Mouse (Mus musculus) kidney, embryonic 16.5 days (tissue): ENCODE measurements at regions not wholly inside any gene's neighbourhood (a gene's known extent, or its start where the extent isn't known, plus 50 kb on each side); places are given as distances from the start of the nearest gene placed in this dataset.

Experiments used
- ATAC-seq: fragments of 200-750 bp; cut with Nextera tagmentation; 2 replicates; pipeline ENCODE4 v1.8.0; 2017; ENCODE audit warnings: moderate TSS enrichment; ENCODE audit not compliant: low FRiP score, low TSS enrichment
- H3K27ac ChIP-seq: fragments of 300-500 bp; sonication (generic); 2 replicates; pipeline ENCODE4 v1.5.1; 2014; ENCODE audit warnings: low read length
- H3K27me3 ChIP-seq: fragments of 300-500 bp; sonication (generic); 2 replicates; pipeline ENCODE4 v1.6.1; 2014; ENCODE audit warnings: low read length, control low read depth, mixed read lengths; ENCODE audit not compliant: insufficient read depth
- H3K36me3 ChIP-seq: fragments of 300-500 bp; sonication (generic); 2 replicates; pipeline ENCODE4 v1.6.1; 2014; ENCODE audit warnings: low read length, control low read depth, mixed read lengths; ENCODE audit not compliant: insufficient read depth
- H3K4me1 ChIP-seq: fragments of 300-500 bp; sonication (generic); 2 replicates; pipeline ENCODE4 v1.6.1; 2014; ENCODE audit warnings: low read length, control low read depth, mixed read lengths; ENCODE audit not compliant: insufficient read depth
- H3K4me2 ChIP-seq: fragments of 300-500 bp; sonication (generic); replicated peaks from 2 replicates; pipeline ENCODE4 v1.6.1; 2014; ENCODE audit warnings: low read depth, low read length
- H3K4me3 ChIP-seq: fragments of 300-500 bp; sonication (generic); 2 replicates; pipeline ENCODE4 v1.5.1; 2014; ENCODE audit warnings: mild to moderate bottlenecking, low read length
- H3K9ac ChIP-seq: fragments of 300-500 bp; sonication (generic); replicated peaks from 2 replicates; pipeline ENCODE4 v1.6.1; 2014; ENCODE audit warnings: low read length
- H3K9me3 ChIP-seq: fragments of 300-500 bp; sonication (generic); 2 replicates; pipeline ENCODE4 v1.6.1; 2016; ENCODE audit warnings: low read length, control low read depth
- WGBS: fragments of 180-500 bp; shearing (Covaris S2); extraction: QIAGEN DNeasy Blood & Tissue Kit; methylation state at CpG from one replicate; pipeline ENCODE4 v1.1.7; 2014; 5-methylcytosine and 5-hydroxymethylcytosine counted together

DNA sequence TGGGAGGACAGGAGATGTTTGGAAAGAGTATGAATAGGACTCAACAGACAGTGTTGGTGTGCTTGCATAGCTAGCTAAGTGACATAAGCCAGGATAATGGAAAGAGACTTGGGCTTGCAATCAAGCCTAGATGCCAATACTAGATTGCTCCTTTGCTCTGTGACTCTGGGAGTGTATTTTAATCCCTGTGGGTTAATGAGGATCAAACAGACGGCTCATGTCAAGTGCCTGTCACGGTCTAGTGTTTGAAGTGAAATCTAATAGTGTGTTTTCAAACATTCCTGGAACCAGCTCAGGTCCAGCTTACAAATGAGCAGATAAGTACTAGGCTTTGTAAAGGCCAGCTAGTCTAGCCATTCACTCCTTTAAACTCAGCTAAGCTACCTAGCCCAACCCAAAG, 64.1 kb upstream of the Ranbp3l start:
- Histone ChIP-seq H3K4me1 (no peaks in the 10 kb centered on the region), H3K4me2 (no peak overlapping the region), H3K4me3 (no peak overlapping the region), H3K36me3 (no peaks in the 10 kb centered on the region), H3K27ac (no peak overlapping the region), H3K9ac (no peak overlapping the region), H3K9me3 (no peaks in the 10 kb centered on the region), H3K27me3 (no peaks in the 10 kb centered on the region)
- WGBS: 24% methylated on average over 2 of the region's 2 CpGs
- peak; percentile 63; the same call in 1 of the 2 replicates for ATAC-seq

DNA sequence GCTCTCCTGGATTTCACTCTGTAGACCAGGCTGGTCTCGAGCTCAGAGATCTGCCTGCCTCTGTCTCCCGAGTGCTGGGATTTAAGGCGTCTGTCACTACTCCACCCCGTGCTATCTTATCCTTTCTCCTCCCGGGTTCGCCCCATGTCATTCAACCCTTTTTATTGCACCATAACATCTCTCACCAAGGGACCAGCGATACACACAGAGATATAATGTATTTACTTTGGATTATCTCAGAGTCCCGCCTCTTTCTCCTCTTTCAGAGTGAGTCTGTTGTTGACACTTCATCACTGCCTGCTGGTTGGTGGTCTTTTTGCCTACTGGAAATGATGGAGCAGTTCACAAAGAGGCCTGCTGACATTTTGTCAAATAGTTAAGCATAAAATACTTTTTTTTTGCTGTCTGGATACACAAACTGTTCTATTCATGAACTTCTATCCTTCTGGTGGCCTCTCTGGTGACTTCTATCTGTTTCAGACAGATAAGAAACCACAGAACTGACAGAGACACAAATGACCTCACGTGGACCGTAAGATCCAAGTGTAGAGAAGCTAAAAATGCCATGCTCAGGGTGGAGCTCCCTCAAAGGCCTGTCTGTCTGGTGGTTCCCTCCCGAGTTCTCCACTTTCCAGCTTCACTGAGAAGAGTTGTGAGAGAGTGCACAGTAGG, 70.1 kb upstream of the Ranbp3l start:
- Histone ChIP-seq H3K27me3 (no peaks in the 10 kb centered on the region), H3K4me1 (no peaks in the 10 kb centered on the region), H3K9ac (no peak overlapping the region), H3K4me2 (no peak overlapping the region), H3K9me3 (no peaks in the 10 kb centered on the region), H3K4me3 (no peak overlapping the region), H3K36me3 (no peaks in the 10 kb centered on the region), H3K27ac (no peak overlapping the region)
- WGBS: 79% methylated on average over 11 of the region's 11 CpGs
- no peak for ATAC-seq

DNA sequence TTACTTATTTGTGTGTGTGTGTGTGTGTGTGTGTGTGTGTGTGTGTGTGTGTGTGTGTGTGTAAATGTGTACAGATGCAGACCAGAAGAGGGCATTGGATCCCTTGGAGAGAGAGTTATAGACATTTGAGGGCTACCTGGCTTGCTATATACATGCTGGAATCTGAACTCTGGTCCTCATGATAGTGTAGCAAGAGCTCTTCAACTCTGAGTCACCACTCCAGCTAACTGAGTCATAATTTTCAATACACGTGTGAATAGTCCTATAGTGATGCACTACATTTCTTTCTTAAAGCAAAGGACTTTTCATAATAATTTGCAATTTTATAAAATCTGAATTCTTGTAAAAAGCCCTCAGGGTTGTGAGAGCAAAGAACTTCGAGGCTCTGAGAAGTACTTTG, 70.9 kb upstream of the Ranbp3l start:
- no peak overlapping the region for H3K9ac ChIP-seq
- H3K36me3 ChIP-seq: no peaks in the 10 kb centered on the region
- no peaks in the 10 kb centered on the region for H3K27me3 ChIP-seq
- no peak for ATAC-seq
- no peak overlapping the region for H3K27ac ChIP-seq
- H3K4me2 ChIP-seq: no peak overlapping the region
- H3K4me1 ChIP-seq: no peaks in the 10 kb centered on the region
- no peak overlapping the region for H3K4me3 ChIP-seq
- no peaks in the 10 kb centered on the region for H3K9me3 ChIP-seq
- WGBS: 85% methylated on average over 2 of the region's 2 CpGs

- Histone ChIP-seq H3K9me3 (no peaks in the 10 kb centered on the region), H3K4me1 (no peaks in the 10 kb centered on the region), H3K4me2 (no peak overlapping the region), H3K9ac (no peak overlapping the region), H3K4me3 (no peak overlapping the region), H3K27me3 (no peaks in the 10 kb centered on the region), H3K27ac (no peak overlapping the region), H3K36me3 (no peaks in the 10 kb centered on the region)
- WGBS: 90% methylated on average over 12 of the region's 12 CpGs
- ATAC-seq: no peak
These were observed 71.4 kb upstream of the Ranbp3l start for GRCm38 (mm10) chr15:8896391-8896790.

DNA sequence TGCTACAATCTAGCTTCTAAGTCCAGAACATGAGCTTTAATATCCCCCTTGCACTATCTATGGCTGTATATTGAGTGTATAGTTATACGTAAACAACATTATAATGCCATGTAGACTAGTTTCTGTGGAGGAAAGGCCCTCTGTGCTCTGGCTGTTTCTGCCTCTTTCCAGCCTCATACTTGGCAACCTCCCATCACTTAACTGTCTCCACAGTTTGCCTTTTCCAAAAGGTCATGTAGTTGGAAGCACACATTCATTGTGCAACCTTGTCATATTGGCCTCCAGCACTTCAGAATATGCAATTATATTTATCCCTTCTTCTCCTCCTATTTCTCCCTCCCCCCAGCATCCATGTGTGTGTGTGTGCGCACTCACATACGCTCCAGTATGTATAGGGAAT, 82.2 kb upstream of the Ranbp3l start:
- no peaks in the 10 kb centered on the region for H3K27me3 ChIP-seq
- H3K9ac ChIP-seq: no peak overlapping the region
- H3K27ac ChIP-seq: no peak overlapping the region
- no peak overlapping the region for H3K4me2 ChIP-seq
- H3K4me3 ChIP-seq: no peak overlapping the region
- WGBS: 96% methylated on average over 3 of the region's 3 CpGs
- 0 out of 2 replicates have a peak, but pooled peaks cover 2% of the 10 kb centered on the region for H3K4me1 ChIP-seq
- no peak for ATAC-seq
- no peaks in the 10 kb centered on the region for H3K36me3 ChIP-seq
- no peaks in the 10 kb centered on the region for H3K9me3 ChIP-seq

GRCm38 (mm10) chr15:8884608-8885467, 82.9 kb upstream of the Ranbp3l start:
- no peak overlapping the region for H3K4me3 ChIP-seq
- no peak overlapping the region for H3K27ac ChIP-seq
- no peak overlapping the region for H3K9ac ChIP-seq
- H3K27me3 ChIP-seq: no peaks in the 10 kb centered on the region
- 0 out of 2 replicates have a peak, but pooled peaks cover 2% of the 10 kb centered on the region for H3K4me1 ChIP-seq
- peak overlapping the region; percentile 36 for H3K4me2 ChIP-seq
- no peaks in the 10 kb centered on the region for H3K9me3 ChIP-seq
- H3K36me3 ChIP-seq: no peaks in the 10 kb centered on the region
- WGBS: 44% methylated on average over 18 of the region's 18 CpGs
- ATAC-seq: no peak

DNA sequence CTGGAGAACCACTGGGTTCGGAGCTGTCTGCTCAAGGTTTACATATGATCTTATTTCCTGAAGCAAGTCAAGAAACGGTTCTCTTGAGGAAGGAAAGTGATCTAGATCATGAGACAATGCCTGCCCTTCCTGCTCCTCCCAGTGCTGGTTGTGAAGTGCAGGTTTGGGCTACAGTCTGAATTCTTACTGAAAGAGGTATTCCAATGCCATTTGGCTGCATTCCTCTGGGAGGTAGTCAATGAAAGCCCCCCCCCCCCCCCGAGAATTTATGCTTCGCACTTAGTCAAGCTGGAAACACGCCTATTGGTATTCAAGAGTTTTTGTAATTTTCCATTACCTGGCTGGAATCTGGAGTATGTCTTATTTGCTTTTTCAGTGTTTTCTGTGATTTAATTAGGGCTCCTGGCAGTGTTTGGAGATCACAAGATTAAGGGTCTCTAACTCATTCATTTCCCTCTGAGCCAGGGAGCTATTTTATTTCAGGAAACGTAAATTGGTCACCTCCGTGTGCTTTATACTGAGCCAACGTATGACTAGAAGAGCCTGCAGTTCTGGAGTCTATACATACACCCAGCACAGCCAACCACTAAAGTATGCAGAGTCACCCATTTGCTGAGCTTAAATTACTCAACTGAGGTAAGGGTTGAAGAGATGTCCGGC, 84.7 kb upstream of the Ranbp3l start:
- Histone ChIP-seq H3K36me3 (no peaks in the 10 kb centered on the region), H3K4me1 (no peaks in the 10 kb centered on the region), H3K27ac (no peak overlapping the region), H3K4me3 (no peak overlapping the region), H3K27me3 (no peaks in the 10 kb centered on the region), H3K9ac (no peak overlapping the region), H3K4me2 (no peak overlapping the region), H3K9me3 (no peaks in the 10 kb centered on the region)
- 59% methylated on average over 9 of the region's 9 CpGs for WGBS
- no peak for ATAC-seq

- Histone ChIP-seq H3K4me1 (no peaks in the 10 kb centered on the region), H3K36me3 (no peaks in the 10 kb centered on the region), H3K4me3 (no peak overlapping the region), H3K27me3 (no peaks in the 10 kb centered on the region), H3K9ac (no peak overlapping the region), H3K4me2 (no peak overlapping the region), H3K27ac (no peak overlapping the region), H3K9me3 (no peaks in the 10 kb centered on the region)
- no peak for ATAC-seq
- WGBS: 72% methylated on average over 9 of the region's 9 CpGs
These were observed 92.8 kb upstream of the Ranbp3l start for GRCm38 (mm10) chr15:8874884-8875493.

DNA sequence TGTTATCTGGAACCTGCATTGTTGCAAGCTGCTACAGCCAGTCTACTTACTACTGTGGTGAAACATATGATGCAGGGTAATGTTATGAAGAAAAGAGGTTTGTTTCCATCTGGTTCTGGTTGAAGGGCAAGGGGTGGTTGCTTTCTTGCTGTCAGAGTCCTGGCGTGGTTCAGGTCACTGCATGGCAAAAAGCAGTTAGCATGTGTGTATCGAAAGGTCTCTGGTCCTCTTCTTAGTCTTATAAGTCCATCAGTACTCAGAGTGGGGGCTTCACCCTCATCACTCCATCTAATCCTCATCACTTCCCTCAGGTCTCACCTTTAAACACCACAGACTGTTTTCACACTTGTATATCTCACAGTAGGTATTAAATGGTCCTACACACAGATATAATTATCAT, 99.7 kb upstream of the Ranbp3l start:
- no peak for ATAC-seq
- H3K27me3 ChIP-seq: no peaks in the 10 kb centered on the region
- 86% methylated on average over 2 of the region's 2 CpGs for WGBS

More for the DNA sequence above, 99.7 kb upstream of the Ranbp3l start:
- H3K36me3 ChIP-seq: no peaks in the 10 kb centered on the region
- H3K9ac ChIP-seq: no peak overlapping the region
- no peaks in the 10 kb centered on the region for H3K4me1 ChIP-seq
- H3K9me3 ChIP-seq: no peaks in the 10 kb centered on the region
- H3K4me3 ChIP-seq: no peak overlapping the region
- no peak overlapping the region for H3K27ac ChIP-seq
- no peak overlapping the region for H3K4me2 ChIP-seq
